10 mouse cellular contexts compared by ENCODE assay signal in genomic region chr1:77896226-77896625, GRCm38 (mm10).
DNase-seq lines count a peak whose midpoint lies in the region; ATAC-seq lines count a peak whose summit lies in the region.
"Had no signal": no experiment of that assay in that cellular context is flagged by ENCODE, and none has a peak within 500 bp of the region (broad histone marks: within the 10 kb centered on the region; RNA-seq: fewer than 3 reads in every experiment).

No protein-coding gene starts in this region.

- no peak overlapping the region for H3K9ac ChIP-seq in intestine, embryonic 14.5 days (ENCODE audit: low read length)
- no peak overlapping the region for H3K9ac ChIP-seq in intestine, embryonic 16.5 days (ENCODE audit: low read depth, low read length)
- H3K9ac ChIP-seq in kidney, embryonic 14.5 days (ENCODE audit: low read depth, low read length): no peak overlapping the region
- H3K9ac ChIP-seq: heart, embryonic 13.5 days; lung, embryonic 15.5 days had no signal

- WGBS in intestine, embryonic 14.5 days: 46% methylated on average over 5 of the region's 5 CpGs
- 41% methylated on average over 5 of the region's 5 CpGs for WGBS in intestine, embryonic 16.5 days
- WGBS in kidney, embryonic 14.5 days: 60% methylated on average over 5 of the region's 5 CpGs

- no peak for ATAC-seq in intestine, embryonic 14.5 days (replicated peaks; ENCODE audit: low FRiP score, low TSS enrichment, low read depth)
- ATAC-seq in intestine, embryonic 16.5 days: no peak
- no peak for ATAC-seq in erythroblast, adult 5-6 weeks (replicated peaks; ENCODE audit: low FRiP score, poor library complexity, severe bottlenecking)
- ATAC-seq in kidney, embryonic 14.5 days (ENCODE audit: low FRiP score, low TSS enrichment): no peak

- no peaks in the 10 kb centered on the region for H3K27me3 ChIP-seq in intestine, embryonic 14.5 days (replicated peaks; ENCODE audit: control insufficient read depth, insufficient read depth, low read length)
- no peaks in the 10 kb centered on the region; the same call in 1 of the 2 replicates for H3K27me3 ChIP-seq in intestine, embryonic 16.5 days (replicated peaks; ENCODE audit: control insufficient read depth, insufficient read depth, low read length)
- H3K27me3 ChIP-seq in kidney, embryonic 14.5 days (ENCODE audit: control insufficient read depth, insufficient read depth, low read length): no peaks in the 10 kb centered on the region

- no peak overlapping the region for H3K4me3 ChIP-seq in intestine, embryonic 14.5 days (ENCODE audit: low read depth, low read length)
- no peak overlapping the region for H3K4me3 ChIP-seq in intestine, embryonic 16.5 days (ENCODE audit: low read length)
- no peak overlapping the region for H3K4me3 ChIP-seq in kidney, embryonic 14.5 days (ENCODE audit: low read length)
- H3K4me3 ChIP-seq: heart, embryonic 13.5 days; lung, embryonic 15.5 days had no signal

- DNase-seq in intestine, embryonic 14.5 days (ENCODE audit: low spot score): peak; percentile 51
- peak; percentile 55 for DNase-seq in brain, embryonic 18.5 days (ENCODE audit: low read depth, low spot score)
- peak; percentile 11 to 59 for DNase-seq in frontal cortex, postnatal 36 days (ENCODE audit: low spot score in 2 of 2)
- DNase-seq in lung, postnatal 36 days: peak; percentile 16
- DNase-seq in spleen, adult 12 weeks (ENCODE audit: low spot score): no peak

- H3K4me1 ChIP-seq in intestine, embryonic 14.5 days (replicated peaks; ENCODE audit: control insufficient read depth, insufficient read depth, low read length): no peaks in the 10 kb centered on the region
- H3K4me1 ChIP-seq in intestine, embryonic 16.5 days (ENCODE audit: control insufficient read depth, insufficient read depth, low read length): no peaks in the 10 kb centered on the region
- no peaks in the 10 kb centered on the region for H3K4me1 ChIP-seq in kidney, embryonic 14.5 days (ENCODE audit: control insufficient read depth, insufficient read depth, low read length)
- H3K4me1 ChIP-seq: heart, embryonic 13.5 days; lung, embryonic 15.5 days had no signal

- H3K36me3 ChIP-seq in intestine, embryonic 14.5 days (ENCODE audit: control insufficient read depth, insufficient read depth, low read length): no peaks in the 10 kb centered on the region
- H3K36me3 ChIP-seq in intestine, embryonic 16.5 days (ENCODE audit: control insufficient read depth, insufficient read depth, low read length): no peaks in the 10 kb centered on the region
- no peaks in the 10 kb centered on the region for H3K36me3 ChIP-seq in kidney, embryonic 14.5 days (ENCODE audit: control insufficient read depth, insufficient read depth, low read length)
- H3K36me3 ChIP-seq: heart, embryonic 13.5 days; lung, embryonic 15.5 days had no signal

- H3K9me3 ChIP-seq in intestine, embryonic 14.5 days (ENCODE audit: control insufficient read depth, low read length): no peaks in the 10 kb centered on the region
- no peaks in the 10 kb centered on the region for H3K9me3 ChIP-seq in intestine, embryonic 16.5 days (ENCODE audit: control insufficient read depth, low read length)
- H3K9me3 ChIP-seq in kidney, embryonic 14.5 days (ENCODE audit: control insufficient read depth, low read length): no peaks in the 10 kb centered on the region
- H3K9me3 ChIP-seq: heart, embryonic 13.5 days; lung, embryonic 15.5 days had no signal

- no peak overlapping the region for H3K27ac ChIP-seq in intestine, embryonic 14.5 days (ENCODE audit: low read depth)
- no peak overlapping the region for H3K27ac ChIP-seq in intestine, embryonic 16.5 days (ENCODE audit: low read length)
- no peak overlapping the region for H3K27ac ChIP-seq in kidney, embryonic 14.5 days (ENCODE audit: low read depth, low read length)
- H3K27ac ChIP-seq: heart, embryonic 13.5 days; lung, embryonic 15.5 days had no signal

- H3K4me2 ChIP-seq in intestine, embryonic 14.5 days (ENCODE audit: low read length): no peak overlapping the region
- H3K4me2 ChIP-seq in intestine, embryonic 16.5 days (ENCODE audit: low read depth, low read length): no peak overlapping the region
- H3K4me2 ChIP-seq in kidney, embryonic 14.5 days (replicated peaks; ENCODE audit: low read depth, low read length): no peak overlapping the region
- H3K4me2 ChIP-seq: heart, embryonic 13.5 days; lung, embryonic 15.5 days had no signal
